Mouse (Mus musculus) testis, adult 2 months (tissue): ENCODE measurements at regions not wholly inside any gene's neighbourhood (a gene's known extent, or its start where the extent isn't known, plus 50 kb on each side); places are given as distances from the start of the nearest gene placed in this dataset.

ENCODE experiments used
- CTCF ChIP-seq: fragments of 200-500 bp; IDR thresholded peaks from 2 replicates; pipeline ENCODE4 v1.5.1; 2012; ENCODE audit warnings: low read depth, mild to moderate bottlenecking, inconsistent platforms, low read length, moderate library complexity; ENCODE audit not compliant: control insufficient read depth, insufficient read depth, insufficient replicate concordance
- POLR2A ChIP-seq: fragments of 200-500 bp; IDR thresholded peaks from 2 replicates; pipeline ENCODE4 v1.6.1; 2012; ENCODE audit warnings: low read depth, mild to moderate bottlenecking, inconsistent platforms, low read length, moderate library complexity; ENCODE audit not compliant: control insufficient read depth

GRCm38 (mm10) chr2:129914261-129914660 lies 97.9 kb upstream of the Tgm3 start:
- no peak for TF ChIP-seq CTCF
- TF ChIP-seq POLR2A: no peak
